Mouse (Mus musculus): Measurements from ENCODE around the gene Nfkbie. TPM values are rescaled to one million over a fixed set of nuclear protein-coding genes. Genes with fewer than 3 reads are reported as not detected.

The Nfkbie gene
- total RNA-seq, 2 experiments from 2014 or later, result 2.6 to 2.7 TPM

DNA sequence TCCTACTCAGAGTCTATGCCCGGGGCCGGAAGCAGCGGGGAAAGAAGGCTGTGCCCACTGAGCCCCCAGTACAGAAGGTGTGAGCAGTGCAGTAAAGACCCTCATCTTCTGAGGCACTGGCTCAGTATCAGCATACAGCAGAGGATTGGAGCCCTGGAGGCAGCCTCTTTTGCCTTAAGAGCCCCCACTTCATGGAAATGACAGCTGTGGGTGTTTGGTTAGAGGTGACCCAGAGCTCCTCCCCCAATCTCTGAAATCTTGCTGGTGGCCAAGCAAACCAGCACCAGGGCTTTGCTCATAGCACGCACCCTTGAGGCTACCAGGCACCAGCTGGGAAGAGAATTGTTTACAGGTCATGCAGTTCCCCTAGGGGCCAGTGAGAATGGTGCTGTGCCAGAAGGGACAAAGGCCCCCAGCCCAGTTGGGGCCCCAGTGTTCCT is 11.7 kb downstream of the Nfkbie start:
- H3K27ac ChIP-seq, result no peak overlapping the region
- no peak for DNase-seq (ENCODE audit: low spot score in 2 of 2)
- no peak overlapping the region for H3K4me3 ChIP-seq
- TF ChIP-seq CTCF (conservative IDR thresholded peaks at IDR 0.05), result no peak

DNA sequence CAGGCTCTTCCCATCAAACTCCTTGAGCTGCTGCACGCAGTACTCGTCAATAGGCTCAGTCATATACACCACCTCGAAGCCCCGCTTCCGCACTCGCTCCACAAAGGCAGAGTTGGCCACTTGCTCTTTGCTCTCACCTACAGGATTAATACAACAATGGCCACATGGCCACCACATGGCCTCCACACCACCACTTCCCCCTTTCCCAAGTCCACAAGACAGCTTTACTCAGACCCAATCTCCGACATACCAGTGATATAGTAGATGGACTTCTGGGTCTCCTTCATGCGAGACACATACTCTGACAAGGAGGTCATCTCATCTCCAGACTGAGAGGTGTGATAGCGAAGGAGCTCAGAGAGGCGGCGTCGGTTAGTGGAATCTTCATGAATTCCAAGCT is 13.5 kb downstream of the Nfkbie start:
- TF ChIP-seq CTCF (conservative IDR thresholded peaks at IDR 0.05), result no peak
- DNase-seq (ENCODE audit: low spot score in 2 of 2), result no peak
- no peak overlapping the region for H3K27ac ChIP-seq
- no peak overlapping the region; the same call in 1 of the 2 replicates for H3K4me3 ChIP-seq

GRCm38 (mm10) chr17:45569999-45570398 is 14.5 kb downstream of the Nfkbie start:
- H3K4me3 ChIP-seq, result peak overlapping the region; percentile 16
- no peak for TF ChIP-seq CTCF (conservative IDR thresholded peaks at IDR 0.05)
- no peak overlapping the region for H3K27ac ChIP-seq
- DNase-seq (ENCODE audit: low spot score in 2 of 2), result no peak

- TF ChIP-seq CTCF (conservative IDR thresholded peaks at IDR 0.05), result peak; percentile 45
- H3K27ac ChIP-seq, result peak overlapping the region; percentile 99
Measured at GRCm38 (mm10) chr17:45572103-45573086, 16.9 kb downstream of the Nfkbie start.

GRCm38 (mm10) chr17:45573087-45573779 is 17.7 kb downstream of the Nfkbie start, which contains the start of gene Hsp90ab1:
Gene Hsp90ab1, minus strand, starts transcription at chr17:45573271.
- no peak for TF ChIP-seq CTCF (conservative IDR thresholded peaks at IDR 0.05)
- peak; percentile 98 to 99 for DNase-seq (ENCODE audit: low spot score in 2 of 2)
- peak within 1 kb of the TSS; percentile 94 for H3K4me3 ChIP-seq
- peak within 1 kb of the TSS; percentile 99 for H3K27ac ChIP-seq

More at GRCm38 (mm10) chr17:45572103-45573086, 16.9 kb downstream of the Nfkbie start:
- peak; percentile 71 to 81 for DNase-seq (ENCODE audit: low spot score in 2 of 2)
- H3K4me3 ChIP-seq, result peak overlapping the region; percentile 94

DNA sequence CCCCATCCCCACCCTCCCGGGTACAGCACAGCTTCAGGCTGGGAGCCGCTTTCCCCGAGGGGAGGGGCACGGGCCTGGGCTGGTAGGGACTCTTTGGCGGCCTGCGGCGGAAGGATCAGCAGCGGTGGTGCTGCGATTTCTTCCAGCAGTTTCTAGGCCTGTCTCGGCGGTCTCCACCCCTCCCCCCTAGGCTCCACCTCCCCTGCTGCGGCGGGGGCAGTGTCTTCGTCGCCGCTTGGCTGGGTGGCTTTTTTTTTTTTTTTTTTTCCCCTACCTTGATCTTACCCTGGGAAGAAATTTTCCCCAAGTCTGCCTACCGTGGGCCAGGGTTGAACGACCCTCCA is 18.2 kb downstream of the Nfkbie start:
- peak; percentile 95 to 96 for DNase-seq (ENCODE audit: low spot score in 2 of 2)
- peak overlapping the region; percentile 99 for H3K27ac ChIP-seq
- H3K4me3 ChIP-seq, result peak overlapping the region; percentile 94
- TF ChIP-seq CTCF (conservative IDR thresholded peaks at IDR 0.05), result no peak

DNA sequence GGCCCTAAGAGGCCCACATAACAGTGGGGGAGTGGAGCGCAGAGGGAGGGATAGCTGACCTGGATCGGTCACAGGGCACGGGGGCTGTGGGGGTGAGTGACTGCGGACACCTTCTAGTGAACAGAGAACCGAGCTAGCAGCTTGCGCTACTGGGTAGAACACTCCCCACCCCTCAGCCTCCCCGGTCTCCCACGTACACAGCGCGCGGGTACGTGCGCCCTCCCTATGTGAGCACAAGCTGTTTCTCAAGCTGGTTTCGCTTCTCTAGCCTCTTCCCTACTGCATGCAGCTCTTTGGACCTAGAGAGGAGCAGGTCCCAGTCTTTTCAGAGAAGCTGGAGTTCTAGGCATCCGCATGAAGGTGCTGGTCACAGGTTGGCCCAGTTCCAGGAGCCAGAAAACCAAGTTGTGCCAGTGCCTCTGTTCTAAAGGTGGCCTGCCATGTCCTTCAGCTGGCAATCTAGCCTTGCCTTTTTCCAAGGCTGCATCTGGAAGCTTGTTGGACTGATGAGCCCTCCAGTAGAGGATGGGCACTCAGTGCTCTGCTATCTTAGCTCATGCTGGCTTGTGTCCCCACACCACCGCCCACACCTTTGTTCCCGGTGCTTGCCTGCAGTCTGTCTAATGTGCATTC is 18.7 kb downstream of the Nfkbie start:
- H3K27ac ChIP-seq, result peak overlapping the region; percentile 99
- no peak for TF ChIP-seq CTCF (conservative IDR thresholded peaks at IDR 0.05)
- DNase-seq (ENCODE audit: low spot score in 2 of 2), result peak; percentile 85 to 91
- peak overlapping the region; percentile 94 for H3K4me3 ChIP-seq

DNA sequence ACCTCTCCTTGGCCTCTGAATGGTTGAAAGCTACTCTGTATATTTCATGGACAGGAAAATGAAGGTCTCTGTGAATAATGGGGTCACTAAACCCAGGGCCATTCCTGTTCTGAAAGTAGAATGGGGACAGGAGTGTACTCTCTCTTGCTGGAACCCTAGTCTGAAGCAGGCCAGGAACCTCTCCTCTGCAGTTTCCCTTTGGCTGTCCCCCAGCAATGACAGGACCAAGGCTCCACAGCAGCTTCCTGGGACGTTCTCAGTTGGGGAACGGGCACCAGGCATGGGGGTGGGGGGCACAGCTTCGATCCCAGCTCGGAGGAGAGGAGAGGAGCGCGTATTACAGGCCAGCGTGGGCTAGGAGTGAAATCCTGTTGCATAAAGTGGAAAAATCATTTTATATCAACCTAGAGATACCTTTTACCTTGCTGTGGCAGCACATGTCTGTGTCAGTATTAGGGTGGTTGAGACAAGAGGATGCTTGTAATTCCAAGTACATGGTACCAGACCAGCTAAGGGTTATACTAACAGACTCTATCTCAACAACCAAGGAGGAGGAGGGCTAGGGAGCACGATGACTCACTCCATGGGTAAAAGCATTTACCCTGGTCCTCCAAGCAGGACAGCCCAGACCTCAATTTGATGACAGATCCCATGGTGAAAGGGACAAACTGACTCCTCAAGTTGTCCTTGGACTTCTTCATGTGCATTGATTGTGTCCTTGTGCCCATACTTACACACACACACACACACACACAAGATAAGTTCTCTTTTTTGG is 19.8 kb downstream of the Nfkbie start:
- no peak for TF ChIP-seq CTCF (conservative IDR thresholded peaks at IDR 0.05)
- DNase-seq (ENCODE audit: low spot score in 2 of 2), result no peak
- H3K4me3 ChIP-seq, result no peak overlapping the region
- H3K27ac ChIP-seq, result peak overlapping the region; percentile 99

DNA sequence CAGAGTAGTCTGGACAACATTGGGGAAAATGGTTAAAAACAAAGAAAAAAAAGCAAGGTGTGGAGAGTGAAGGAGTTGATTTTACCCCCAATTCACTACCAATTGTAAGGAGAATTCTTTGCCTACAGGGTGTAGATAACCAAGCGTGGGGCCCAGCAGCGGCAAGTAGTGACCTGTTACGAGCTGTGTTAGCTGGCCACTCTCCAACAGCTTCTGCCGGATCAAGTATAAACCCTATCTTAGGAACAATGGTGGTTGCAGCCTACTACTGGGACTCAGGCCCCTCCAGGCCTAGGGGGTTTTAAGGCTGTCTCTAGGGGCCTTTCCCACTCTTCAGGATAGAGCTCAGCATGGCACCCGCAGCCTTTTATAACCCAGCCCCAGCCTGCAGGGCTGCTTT is 22.7 kb downstream of the Nfkbie start:
- no peak for TF ChIP-seq CTCF (conservative IDR thresholded peaks at IDR 0.05)
- H3K27ac ChIP-seq, result no peak overlapping the region
- no peak overlapping the region for H3K4me3 ChIP-seq
- DNase-seq (ENCODE audit: low spot score in 2 of 2), result no peak

DNA sequence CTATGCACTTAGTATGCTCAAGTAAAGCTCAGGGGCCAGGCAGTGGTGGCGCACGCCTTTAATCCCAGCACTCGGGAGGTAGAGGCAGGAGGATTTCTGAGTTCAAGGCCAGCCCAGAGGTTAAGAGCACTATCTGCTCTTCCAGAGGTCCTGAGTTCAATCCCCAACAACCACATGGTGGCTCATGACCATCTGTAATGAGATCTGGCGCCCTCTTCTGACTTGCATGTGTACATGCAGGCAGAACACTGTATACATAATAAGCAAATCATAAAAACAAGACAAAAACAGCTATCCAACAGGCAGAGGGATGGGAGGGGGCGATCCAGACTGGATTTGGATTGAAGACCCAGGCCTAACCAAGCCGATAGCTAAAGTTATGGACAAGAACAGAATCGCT is 23.3 kb downstream of the Nfkbie start:
- DNase-seq (ENCODE audit: low spot score in 2 of 2), result no peak
- peak; percentile 72 for TF ChIP-seq CTCF (conservative IDR thresholded peaks at IDR 0.05)
- no peak overlapping the region for H3K27ac ChIP-seq
- H3K4me3 ChIP-seq, result no peak overlapping the region

- no peak overlapping the region for H3K27ac ChIP-seq
- H3K4me3 ChIP-seq, result no peak overlapping the region
- no peak for TF ChIP-seq CTCF (conservative IDR thresholded peaks at IDR 0.05)
- DNase-seq (ENCODE audit: low spot score in 2 of 2), result no peak
Measured at GRCm38 (mm10) chr17:45579554-45579953, 24.1 kb downstream of the Nfkbie start.

GRCm38 (mm10) chr17:45580958-45581477 is 25.5 kb downstream of the Nfkbie start:
- TF ChIP-seq CTCF (conservative IDR thresholded peaks at IDR 0.05), result no peak
- no peak for DNase-seq (ENCODE audit: low spot score in 2 of 2)
- H3K4me3 ChIP-seq, result no peak overlapping the region
- peak overlapping the region; percentile 43; the same call in 1 of the 2 replicates for H3K27ac ChIP-seq
